Mouse (Mus musculus) urinary bladder, adult 2 months (tissue): Measurements from ENCODE around the gene Hmga1. TPM values are rescaled to one million over a fixed set of nuclear protein-coding genes. Genes with fewer than 3 reads are reported as not detected.

Experiments
- DNase-seq: peaks from one replicate; pipeline ENCODE4 v3.0.0; 2022; ENCODE audit warnings: low spot score
- polyA plus RNA-seq: library from polyadenylated mRNA; depleted of rRNA; stranded (reverse); fragments of >200 nt; gene quantifications from 2 replicates; pipeline ENCODE4 v1.2.3, GENCODE M21; 2012; rRNA removed

The Hmga1 gene
- polyA plus RNA-seq, 1 experiment: 55.1 TPM

DNA sequence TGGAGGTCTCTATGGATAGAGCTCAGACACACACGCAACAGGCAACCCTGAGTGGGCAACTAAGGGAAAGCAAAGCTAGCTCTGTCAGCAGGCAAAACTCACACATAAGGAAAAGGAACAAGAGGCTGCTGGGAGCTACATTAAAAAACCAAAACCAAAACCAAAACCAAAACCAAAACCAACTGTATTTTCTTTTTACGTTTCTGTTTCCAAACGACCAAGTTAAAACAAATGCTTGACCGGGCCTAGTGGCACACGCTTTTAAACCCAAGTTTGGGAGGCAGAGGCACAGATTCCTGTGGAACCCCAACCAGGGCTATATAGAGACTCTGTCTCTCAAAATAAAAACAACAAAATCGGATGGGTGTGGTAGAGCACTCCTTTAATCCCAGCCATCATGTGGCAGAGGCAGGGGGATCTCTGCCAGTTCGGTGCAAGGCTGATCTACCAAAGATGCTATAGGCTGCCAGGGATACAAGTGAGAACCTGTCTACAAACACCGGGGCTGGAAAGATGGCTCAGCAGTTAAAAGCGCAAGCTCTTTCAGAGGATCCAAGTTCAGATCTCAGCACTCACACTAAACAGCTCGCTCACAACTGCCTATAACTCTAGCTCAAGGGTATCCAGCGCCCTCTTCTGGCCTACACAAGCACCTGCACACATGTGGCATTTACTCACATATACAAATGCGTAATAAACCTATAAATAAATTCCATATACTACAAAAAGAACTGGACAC is 35.7 kb downstream of the Hmga1 start:
- no peak for DNase-seq

DNA sequence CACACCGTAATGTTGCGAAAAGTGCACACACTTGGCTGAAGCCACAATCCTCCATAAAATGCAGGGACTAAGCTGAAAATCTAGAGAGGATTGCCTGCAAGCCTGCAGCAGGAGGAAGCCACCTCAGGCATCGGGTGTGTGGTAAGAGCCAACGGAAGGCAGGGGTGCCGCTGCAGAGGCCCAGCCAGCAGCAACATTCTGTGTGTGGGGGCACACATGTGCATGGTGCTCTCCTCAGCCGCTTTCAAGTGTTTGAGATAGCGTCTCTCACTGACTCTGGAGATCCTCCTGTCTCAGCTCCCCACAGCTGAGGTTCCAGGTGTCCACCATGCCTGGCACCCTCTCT is 36.2 kb downstream of the Hmga1 start:
- DNase-seq: no peak

DNA sequence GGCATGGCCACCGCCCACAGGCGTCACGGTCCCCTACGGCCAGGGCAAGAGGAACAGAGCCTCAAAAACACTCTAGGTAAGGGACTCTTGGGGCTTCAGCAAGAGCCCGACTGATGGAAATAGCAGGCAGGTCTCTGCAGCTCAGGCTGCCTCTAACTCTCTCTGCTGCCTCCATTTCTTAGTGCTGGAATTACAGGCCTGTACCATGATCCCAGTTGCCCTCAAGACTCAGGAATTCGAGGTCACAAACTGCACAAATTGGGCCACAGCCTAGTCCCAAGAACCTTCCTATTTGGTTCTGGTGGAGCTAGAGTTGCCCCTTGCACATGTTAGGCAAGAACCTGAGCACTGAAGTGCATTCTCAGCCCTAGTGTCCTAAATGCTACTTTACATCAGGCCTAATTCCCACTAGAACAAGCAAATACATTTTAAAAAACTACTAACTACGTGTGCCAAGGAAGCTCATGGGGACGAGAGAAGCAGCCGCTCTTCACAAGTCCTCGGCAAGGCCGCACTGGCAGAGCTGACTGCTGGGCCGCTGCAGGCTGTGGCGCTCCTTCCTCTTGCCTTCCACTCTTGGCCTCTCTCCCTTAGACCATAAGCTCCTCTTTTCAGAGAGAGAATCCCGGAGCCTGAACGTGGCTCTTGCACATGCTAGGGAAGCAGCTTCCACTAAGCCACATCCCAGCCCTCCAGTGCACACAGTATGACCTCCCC is 39.5 kb downstream of the Hmga1 start:
- DNase-seq: no peak

DNA sequence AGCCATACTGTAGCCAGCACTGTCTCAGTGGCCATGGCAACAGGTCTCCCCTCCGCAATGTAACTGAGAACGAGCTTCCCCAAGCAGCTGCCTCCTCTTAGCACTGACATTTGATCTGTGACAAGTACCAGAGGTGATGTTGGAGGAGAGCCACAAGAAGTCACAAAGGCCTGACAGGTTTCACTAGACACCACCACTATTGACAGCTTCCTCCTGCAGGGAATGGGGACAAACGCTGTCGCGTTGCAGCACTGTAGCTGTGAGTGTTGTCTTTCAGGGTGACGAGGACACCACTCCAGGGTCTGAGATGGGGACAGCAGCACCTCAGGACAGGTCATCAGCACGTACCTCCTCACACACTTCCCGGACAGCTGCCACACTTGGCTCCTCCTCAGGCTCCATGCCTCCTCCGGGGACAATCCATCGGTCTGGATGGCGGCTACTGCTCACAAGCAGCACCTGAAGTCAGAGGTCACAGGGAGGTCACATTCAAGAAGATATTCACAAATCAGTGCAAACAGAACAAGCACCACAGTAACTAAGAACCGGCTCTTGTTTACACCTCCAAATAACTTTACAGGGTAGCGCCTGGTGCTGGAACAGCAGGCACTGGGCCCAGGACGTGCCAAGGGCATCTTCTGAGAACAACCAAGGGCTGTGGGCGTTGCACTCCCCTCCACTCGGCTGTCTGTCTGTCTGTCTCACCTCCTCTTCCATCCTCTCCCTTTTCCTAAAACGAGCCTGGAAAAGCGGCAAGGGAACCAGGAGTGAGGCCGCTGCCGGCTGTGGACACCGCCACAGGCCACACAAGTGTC is 40.3 kb downstream of the Hmga1 start:
- no peak for DNase-seq

DNA sequence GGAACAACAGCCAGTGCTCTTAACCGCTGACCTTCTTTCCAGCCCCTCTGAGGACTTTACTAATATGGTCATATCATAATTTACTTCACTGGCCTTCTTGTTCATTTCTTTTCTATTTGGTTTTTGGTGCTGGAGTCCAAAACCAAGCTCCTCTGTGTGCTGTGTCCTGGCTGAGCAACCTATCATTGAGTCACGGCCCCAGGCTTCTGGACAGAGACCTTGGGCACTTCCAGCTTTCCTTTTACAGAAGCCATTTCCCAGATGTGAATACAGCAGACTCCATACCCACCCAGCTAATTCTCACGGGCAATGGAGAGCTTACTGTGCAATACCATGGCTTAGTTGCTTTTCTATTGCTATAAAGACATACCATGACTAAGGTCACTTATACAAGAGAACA is 44.0 kb downstream of the Hmga1 start:
- DNase-seq: no peak

GRCm38 (mm10) chr17:27600869-27601268 is 44.6 kb downstream of the Hmga1 start:
- no peak for DNase-seq

- DNase-seq: no peak
Measured at GRCm38 (mm10) chr17:27603036-27603435, 46.7 kb downstream of the Hmga1 start.

GRCm38 (mm10) chr17:27603522-27604234 is 47.4 kb downstream of the Hmga1 start:
- DNase-seq: no peak

DNA sequence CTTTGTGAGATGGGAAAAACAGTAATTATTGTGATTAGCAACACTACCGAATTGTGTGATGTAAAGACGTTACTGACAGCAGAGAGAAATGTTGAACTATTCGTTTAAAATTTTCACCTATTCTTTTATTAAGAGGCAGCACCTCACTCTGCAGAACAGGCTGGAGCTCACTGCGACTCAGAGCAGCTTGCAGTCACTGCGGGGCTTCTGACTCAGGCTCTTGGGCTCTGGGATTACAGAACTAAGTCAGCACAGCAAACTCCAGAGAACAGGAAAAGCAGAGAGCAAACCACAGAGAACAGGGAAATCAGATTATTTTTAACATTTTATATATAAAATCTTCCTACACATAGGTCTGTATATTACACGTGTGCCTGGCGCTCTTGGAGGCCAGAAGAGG is 53.3 kb downstream of the Hmga1 start:
- no peak for DNase-seq

- DNase-seq: no peak
Measured at GRCm38 (mm10) chr17:27610679-27611518, 54.6 kb downstream of the Hmga1 start.

DNA sequence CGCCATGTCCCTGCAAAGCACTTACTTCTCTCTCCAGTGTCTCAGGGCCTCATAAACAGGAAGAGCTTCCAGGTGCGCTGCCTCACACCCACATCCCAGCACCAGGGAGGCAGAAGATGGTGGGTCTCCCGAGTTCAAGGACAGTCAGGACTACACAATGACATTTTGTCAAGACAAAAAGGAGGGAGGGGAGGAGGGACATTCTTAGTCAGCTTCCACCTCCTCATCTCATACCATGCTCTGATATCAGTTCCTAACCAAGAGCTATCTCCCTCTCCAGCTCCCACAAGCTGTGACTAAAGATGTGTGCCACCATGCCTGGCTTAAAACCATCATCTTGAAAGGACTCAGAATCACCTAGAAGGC is 55.2 kb downstream of the Hmga1 start:
- DNase-seq: no peak

DNA sequence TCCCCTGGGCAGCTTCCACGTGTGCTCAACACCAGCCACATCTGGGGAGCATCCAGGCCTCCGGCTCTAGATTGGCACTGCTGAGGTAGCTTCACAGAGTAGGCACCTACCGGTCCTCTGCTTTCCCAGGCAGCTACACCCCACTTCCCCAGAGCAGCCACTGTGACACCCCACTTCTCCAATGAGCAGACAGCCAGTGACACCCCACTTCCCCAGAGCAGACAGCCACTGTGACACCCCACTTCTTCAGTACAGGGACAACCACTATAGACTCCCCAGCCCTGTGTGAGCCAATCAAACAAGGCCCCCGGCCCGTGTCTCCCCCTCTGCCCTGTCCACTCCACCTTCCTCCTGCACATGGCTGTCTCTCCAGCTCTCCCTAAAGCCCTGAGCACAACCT is 55.7 kb downstream of the Hmga1 start:
- DNase-seq: no peak

GRCm38 (mm10) chr17:27613016-27613415 is 56.7 kb downstream of the Hmga1 start:
- DNase-seq: no peak

Other genes with a start within 250 kb of the Hmga1 start
- gene Grm4, start 35.1 kb upstream of the Hmga1 start, polyA plus RNA-seq: 0.12 and 0.35 TPM in 2 replicates
- 34.8 and 48.7 TPM in 2 replicates for gene AI413582, start 9.3 kb downstream of the Hmga1 start, polyA plus RNA-seq
- gene Nudt3, start 67.0 kb downstream of the Hmga1 start, polyA plus RNA-seq: 112 and 116 TPM in 2 replicates
- 0.08 and 0.10 TPM in 2 replicates for gene RPS10-NUDT3, start 78.7 kb downstream of the Hmga1 start, polyA plus RNA-seq
- gene Rps10, start 80.2 kb downstream of the Hmga1 start, polyA plus RNA-seq: 1,256 and 1,277 TPM in 2 replicates
- gene Pacsin1, start 99.0 kb downstream of the Hmga1 start, polyA plus RNA-seq: 0.67 and 0.96 TPM in 2 replicates
- gene Spdef, start 172.5 kb downstream of the Hmga1 start, polyA plus RNA-seq: 0.17 and 0.21 TPM in 2 replicates